Mouse (Mus musculus) hindbrain, embryonic 15.5 days (tissue): Measurements from ENCODE around the gene Kcnk13. TPM values are rescaled to one million over a fixed set of nuclear protein-coding genes. Genes with fewer than 3 reads are reported as not detected.

ENCODE experiments used
- ATAC-seq: fragments of 200-750 bp; cut with Nextera tagmentation; 2 replicates; pipeline ENCODE4 v1.8.0; 2017; ENCODE audit warnings: low read depth, moderate number of reproducible peaks, moderate TSS enrichment; ENCODE audit not compliant: low FRiP score
- H3K27ac ChIP-seq: fragments of 300-500 bp; sonication (generic); replicated peaks from 2 replicates; pipeline ENCODE4 v1.5.1; 2015; ENCODE audit warnings: mild to moderate bottlenecking, inconsistent platforms
- H3K27me3 ChIP-seq: fragments of 300-500 bp; sonication (generic); 2 replicates; pipeline ENCODE4 v1.6.1; 2015; ENCODE audit warnings: control low read depth, inconsistent platforms
- H3K36me3 ChIP-seq: fragments of 300-500 bp; sonication (generic); 2 replicates; pipeline ENCODE4 v1.6.1; 2015; ENCODE audit warnings: control low read depth, inconsistent platforms
- H3K4me1 ChIP-seq: fragments of 300-500 bp; sonication (generic); replicated peaks from 2 replicates; pipeline ENCODE4 v1.6.1; 2015; ENCODE audit warnings: control low read depth, inconsistent platforms
- H3K4me2 ChIP-seq: fragments of 300-500 bp; sonication (generic); 2 replicates; pipeline ENCODE4 v1.6.1; 2015; ENCODE audit warnings: moderate library complexity, mild to moderate bottlenecking, inconsistent platforms
- H3K4me3 ChIP-seq: fragments of 300-500 bp; sonication (generic); 2 replicates; pipeline ENCODE4 v1.5.1; 2015; ENCODE audit warnings: mild to moderate bottlenecking, inconsistent platforms
- H3K9ac ChIP-seq: fragments of 300-500 bp; sonication (generic); 2 replicates; pipeline ENCODE4 v1.6.1; 2015; ENCODE audit warnings: inconsistent platforms
- H3K9me3 ChIP-seq: fragments of 300-500 bp; sonication (generic); 2 replicates; pipeline ENCODE4 v1.6.1; 2016; ENCODE audit warnings: control low read depth, inconsistent platforms
- WGBS: fragments of 180-500 bp; shearing (Covaris S2); methylation state at CpG from one replicate; pipeline ENCODE4 v1.1.7; 2015; 5-methylcytosine and 5-hydroxymethylcytosine counted together
- polyA plus RNA-seq: library from polyadenylated mRNA; unstranded; fragments of >200 nt; fragmentation: Nextera tagmentation; extraction: Ambion mirVana; gene quantifications from 2 replicates; pipeline ENCODE4 v1.2.1, GENCODE M21; 2015

The Kcnk13 gene
- polyA plus RNA-seq, 1 experiment from 2014 or later: 1.1 TPM

DNA sequence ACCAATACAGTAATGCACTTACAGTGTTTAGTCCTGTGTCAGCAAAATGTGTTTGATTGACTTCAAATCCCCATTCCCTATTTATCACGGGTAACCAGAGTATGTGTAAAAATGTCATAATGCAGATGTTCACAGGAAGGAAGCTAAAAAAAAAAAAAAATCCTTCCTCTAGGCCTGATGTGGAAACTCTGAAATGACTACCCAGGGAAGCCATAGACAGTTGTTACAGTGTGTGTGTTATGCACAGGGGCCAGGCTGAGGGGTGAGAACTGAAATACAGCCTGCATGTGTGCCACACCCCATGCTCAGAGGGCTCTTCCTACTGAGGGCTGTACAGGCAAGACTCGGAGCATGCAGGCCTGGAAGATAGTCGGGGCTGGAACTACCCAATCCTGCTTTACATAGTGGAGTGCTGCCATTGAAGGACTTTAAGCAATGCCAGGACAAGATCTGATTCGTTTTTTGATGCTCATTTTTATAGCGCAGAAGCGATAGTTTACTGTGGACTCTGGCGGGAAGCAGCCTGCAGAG, 62.5 kb downstream of the Kcnk13 start:
- no peaks in the 10 kb centered on the region for H3K9me3 ChIP-seq
- ATAC-seq: no peak
- H3K4me1 ChIP-seq: no peaks in the 10 kb centered on the region
- no peaks in the 10 kb centered on the region for H3K36me3 ChIP-seq
- no peak overlapping the region for H3K4me3 ChIP-seq
- 87% methylated on average over 7 of the region's 7 CpGs for WGBS
- H3K4me2 ChIP-seq: no peak overlapping the region
- H3K27ac ChIP-seq: no peak overlapping the region
- no peak overlapping the region for H3K9ac ChIP-seq
- H3K27me3 ChIP-seq: no peaks in the 10 kb centered on the region

DNA sequence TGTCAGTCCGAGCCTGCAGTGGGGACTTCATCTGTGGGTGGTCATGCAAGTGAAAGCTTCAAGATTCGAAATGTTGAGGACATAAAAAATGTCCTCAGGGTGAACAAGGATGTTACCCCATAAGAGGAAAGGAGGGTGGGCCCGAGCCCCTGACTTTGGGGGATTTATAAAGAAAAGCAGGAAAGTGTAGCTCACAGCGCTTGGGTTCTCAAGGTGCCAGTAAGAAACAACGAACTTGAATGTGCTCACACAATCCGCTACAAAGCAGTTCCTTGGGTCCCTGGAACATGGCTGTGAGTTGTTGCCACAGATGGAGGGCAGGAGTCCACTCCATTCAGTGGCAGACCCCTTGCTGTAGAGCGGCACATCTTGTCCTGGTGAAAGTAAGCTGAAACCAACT, 63.0 kb downstream of the Kcnk13 start:
- WGBS: 82% methylated on average over 7 of the region's 7 CpGs
- no peak for ATAC-seq

DNA sequence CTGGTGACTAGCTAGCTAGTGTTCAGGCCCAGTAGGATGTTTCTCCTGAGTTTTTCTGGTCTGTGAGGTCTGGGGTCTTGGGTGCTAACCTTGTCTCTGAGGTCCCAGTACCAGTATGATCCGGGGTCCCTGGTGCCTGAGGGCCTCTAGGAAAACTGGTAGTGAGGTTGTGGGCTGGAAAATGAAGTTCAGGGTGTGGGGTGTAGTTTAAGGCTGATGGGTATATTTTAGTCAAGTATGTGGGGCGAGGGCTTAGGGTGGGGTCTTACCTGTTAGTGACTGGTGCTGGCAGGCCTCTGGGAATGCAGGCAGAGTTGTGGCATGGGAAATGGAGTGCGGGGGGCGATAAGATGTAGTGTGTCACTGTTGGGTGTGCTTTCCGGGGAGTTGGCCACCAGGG, 67.4 kb downstream of the Kcnk13 start:
- no peak for ATAC-seq
- no peaks in the 10 kb centered on the region for H3K36me3 ChIP-seq
- H3K4me2 ChIP-seq: no peak overlapping the region
- H3K9ac ChIP-seq: no peak overlapping the region
- no peaks in the 10 kb centered on the region for H3K27me3 ChIP-seq
- no peaks in the 10 kb centered on the region for H3K9me3 ChIP-seq
- no peak overlapping the region for H3K4me3 ChIP-seq
- WGBS: 82% methylated on average over 5 of the region's 5 CpGs
- H3K4me1 ChIP-seq: no peaks in the 10 kb centered on the region
- no peak overlapping the region for H3K27ac ChIP-seq

More for the DNA sequence above, 63.0 kb downstream of the Kcnk13 start:
- H3K4me1 ChIP-seq: no peaks in the 10 kb centered on the region
- H3K4me3 ChIP-seq: no peak overlapping the region
- no peaks in the 10 kb centered on the region for H3K9me3 ChIP-seq
- H3K9ac ChIP-seq: no peak overlapping the region
- H3K27ac ChIP-seq: no peak overlapping the region
- no peak overlapping the region for H3K4me2 ChIP-seq
- H3K36me3 ChIP-seq: no peaks in the 10 kb centered on the region
- no peaks in the 10 kb centered on the region for H3K27me3 ChIP-seq

DNA sequence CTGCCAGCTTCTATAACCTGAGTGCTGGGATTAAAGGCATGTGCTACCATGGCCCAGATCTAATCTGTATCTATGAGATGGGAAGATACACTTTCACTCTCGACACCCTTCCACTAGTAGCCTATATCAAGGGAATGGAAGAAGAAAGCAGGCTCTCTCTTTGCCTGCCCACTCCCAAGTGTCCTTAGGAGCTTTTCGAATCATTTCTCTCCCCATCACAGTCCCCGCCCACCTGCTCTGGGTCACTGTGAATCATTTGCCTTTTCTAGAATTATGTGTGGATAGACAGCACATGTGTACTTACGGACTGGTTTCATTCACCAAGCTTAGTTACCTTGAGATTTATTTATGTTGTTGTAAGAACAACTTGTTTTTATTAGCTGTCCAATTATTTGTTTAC, 68.2 kb downstream of the Kcnk13 start:
- Histone ChIP-seq H3K27me3 (no peaks in the 10 kb centered on the region), H3K4me3 (no peak overlapping the region), H3K9me3 (no peaks in the 10 kb centered on the region), H3K4me2 (no peak overlapping the region), H3K27ac (no peak overlapping the region), H3K36me3 (no peaks in the 10 kb centered on the region), H3K9ac (no peak overlapping the region), H3K4me1 (no peaks in the 10 kb centered on the region)
- WGBS: 85% methylated on average over 4 of the region's 4 CpGs
- no peak for ATAC-seq

DNA sequence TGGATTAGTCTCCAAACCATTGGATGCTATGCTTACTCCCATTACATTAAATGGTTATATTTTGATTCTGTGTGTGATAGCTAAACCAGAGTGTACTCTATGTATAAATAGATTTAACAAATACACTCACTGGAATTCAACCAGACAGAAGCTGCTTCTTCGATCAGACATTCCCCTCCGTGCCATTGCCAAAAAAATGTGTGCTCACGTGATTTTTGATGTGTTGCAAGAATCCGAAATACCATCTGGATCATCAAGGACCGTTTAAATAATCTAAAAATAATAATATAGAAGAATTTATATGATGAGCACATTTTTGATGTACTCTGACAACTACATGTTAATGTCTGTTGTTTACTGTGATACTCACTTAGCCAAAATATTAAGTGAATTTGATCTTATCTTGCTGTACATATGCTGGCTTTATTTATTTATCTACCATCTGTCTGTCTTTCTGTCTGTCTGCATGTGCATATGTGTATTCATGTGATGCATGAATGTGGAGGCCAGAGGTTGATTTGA, 74.5 kb downstream of the Kcnk13 start:
- 92% methylated on average over 5 of the region's 5 CpGs for WGBS
- no peak overlapping the region for H3K4me2 ChIP-seq

DNA sequence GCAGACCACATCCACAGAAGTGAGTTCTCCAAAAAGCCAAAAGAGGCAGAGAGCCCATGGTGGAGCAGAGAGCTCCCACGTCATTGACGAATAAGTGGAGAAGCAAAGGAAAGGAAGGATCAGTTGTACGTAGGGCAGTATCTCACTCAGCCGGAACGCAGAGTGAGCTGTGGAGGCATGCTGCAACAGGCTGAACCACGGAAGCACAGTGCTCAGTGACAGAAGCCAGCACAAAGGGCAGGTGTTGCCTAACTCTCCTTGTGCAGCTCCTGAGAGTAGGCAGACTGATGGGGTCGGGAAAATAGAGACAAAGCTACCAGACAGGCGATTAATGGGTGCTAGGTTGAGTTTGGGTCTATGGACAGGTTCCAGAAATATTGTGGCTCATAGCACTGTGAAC, 77.8 kb downstream of the Kcnk13 start:
- WGBS: 84% methylated on average over 8 of the region's 8 CpGs
- Histone ChIP-seq H3K27me3 (no peaks in the 10 kb centered on the region), H3K4me1 (no peaks in the 10 kb centered on the region), H3K4me2 (no peak overlapping the region), H3K9ac (no peak overlapping the region), H3K36me3 (no peaks in the 10 kb centered on the region), H3K9me3 (no peaks in the 10 kb centered on the region), H3K4me3 (no peak overlapping the region), H3K27ac (no peak overlapping the region)
- ATAC-seq: no peak

More for the DNA sequence above, 74.5 kb downstream of the Kcnk13 start:
- Histone ChIP-seq H3K27me3 (no peaks in the 10 kb centered on the region), H3K27ac (no peak overlapping the region), H3K4me1 (no peaks in the 10 kb centered on the region), H3K9ac (no peak overlapping the region), H3K4me3 (no peak overlapping the region), H3K36me3 (no peaks in the 10 kb centered on the region), H3K9me3 (no peaks in the 10 kb centered on the region)
- ATAC-seq: no peak

DNA sequence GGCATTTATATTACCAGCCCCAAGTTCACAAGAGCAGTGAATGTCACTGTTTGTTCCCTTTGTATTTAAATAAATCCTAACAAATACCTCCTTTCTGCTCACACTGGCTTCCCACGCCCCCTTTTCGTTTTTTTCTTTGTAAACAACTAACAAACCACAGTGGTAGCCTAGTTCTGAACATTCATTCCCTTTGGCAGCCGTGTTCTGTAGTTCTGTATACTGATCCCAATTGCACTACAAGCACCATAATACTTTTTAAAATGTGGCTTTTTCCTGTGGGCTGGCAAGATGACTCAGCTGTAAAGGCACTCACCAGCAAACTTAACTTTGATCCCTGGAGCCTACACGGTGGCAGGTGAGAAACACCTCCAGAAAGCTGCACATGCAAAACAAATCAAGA, 80.4 kb downstream of the Kcnk13 start:
- Histone ChIP-seq H3K4me1 (no peaks in the 10 kb centered on the region), H3K27ac (no peak overlapping the region), H3K36me3 (no peaks in the 10 kb centered on the region), H3K9me3 (no peaks in the 10 kb centered on the region), H3K27me3 (no peaks in the 10 kb centered on the region), H3K4me2 (no peak overlapping the region), H3K9ac (no peak overlapping the region), H3K4me3 (no peak overlapping the region)
- no peak for ATAC-seq
- 68% methylated on average over 4 of the region's 4 CpGs for WGBS

DNA sequence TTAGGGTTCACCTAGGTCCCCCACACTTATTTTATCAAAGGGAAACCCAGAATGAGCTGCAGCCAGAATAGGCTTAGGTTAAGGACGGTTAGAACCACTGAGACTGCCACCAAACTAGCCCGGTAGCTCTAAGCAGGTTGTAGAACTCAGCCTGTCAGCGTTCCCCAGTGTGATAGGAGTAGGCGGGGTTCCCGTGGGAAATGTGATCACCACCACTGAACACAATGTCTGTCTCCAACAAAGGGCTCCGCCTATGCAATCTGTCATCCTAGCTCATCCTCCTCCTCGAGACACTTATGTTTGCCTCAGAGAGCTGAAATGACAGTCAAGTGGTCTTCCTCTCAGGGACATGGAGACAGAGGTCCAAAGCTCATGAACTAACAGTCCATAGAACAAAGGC, 86.3 kb downstream of the Kcnk13 start:
- no peak overlapping the region for H3K9ac ChIP-seq
- no peaks in the 10 kb centered on the region for H3K4me1 ChIP-seq
- H3K36me3 ChIP-seq: no peaks in the 10 kb centered on the region
- no peak overlapping the region for H3K27ac ChIP-seq
- H3K9me3 ChIP-seq: no peaks in the 10 kb centered on the region
- H3K4me3 ChIP-seq: no peak overlapping the region
- H3K4me2 ChIP-seq: no peak overlapping the region
- ATAC-seq: no peak
- H3K27me3 ChIP-seq: no peaks in the 10 kb centered on the region
- 59% methylated on average over 7 of the region's 7 CpGs for WGBS

DNA sequence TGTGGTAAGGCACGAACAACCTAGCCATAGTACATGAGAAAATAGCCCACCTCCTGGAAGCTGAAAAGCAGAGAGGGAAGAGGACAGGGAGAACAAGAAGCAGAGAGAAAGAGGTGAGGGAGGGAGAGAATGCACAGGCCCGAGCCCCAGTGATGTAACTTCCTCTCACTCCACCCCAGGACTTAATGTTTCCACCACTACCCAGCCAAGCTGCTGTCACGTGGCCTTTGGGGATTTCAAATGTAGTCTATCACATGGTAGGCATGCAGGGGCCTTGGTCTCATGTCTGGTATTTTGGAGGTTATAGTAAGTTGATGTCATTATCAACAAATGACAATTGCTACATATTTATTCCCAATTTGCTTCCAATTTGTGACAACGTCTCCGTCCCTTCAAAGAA, 89.3 kb downstream of the Kcnk13 start:
- Histone ChIP-seq H3K9ac (no peak overlapping the region), H3K27ac (no peak overlapping the region), H3K9me3 (no peaks in the 10 kb centered on the region), H3K36me3 (no peaks in the 10 kb centered on the region), H3K4me3 (no peak overlapping the region), H3K27me3 (no peaks in the 10 kb centered on the region), H3K4me2 (no peak overlapping the region), H3K4me1 (no peaks in the 10 kb centered on the region)
- WGBS: 86% methylated on average over 5 of the region's 5 CpGs
- no peak for ATAC-seq

DNA sequence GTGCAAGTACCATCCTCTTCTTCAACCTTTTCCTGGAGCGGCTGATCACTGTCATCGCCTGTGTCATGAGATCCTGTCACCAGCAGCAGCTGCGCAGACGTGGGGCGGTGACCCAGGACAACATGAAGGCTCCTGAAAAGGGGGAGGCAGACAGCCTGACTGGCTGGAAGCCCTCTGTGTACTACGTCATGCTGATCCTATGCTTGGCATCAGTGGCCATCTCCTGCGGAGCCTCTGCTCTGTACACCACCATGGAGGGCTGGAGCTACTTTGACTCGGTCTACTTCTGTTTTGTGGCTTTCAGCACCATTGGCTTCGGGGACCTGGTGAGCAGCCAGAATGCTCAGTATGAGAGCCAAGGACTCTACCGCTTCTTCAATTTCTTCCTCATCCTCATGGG, 96.8 kb downstream of the Kcnk13 start:
- 87% methylated on average over 10 of the region's 10 CpGs for WGBS
- H3K4me2 ChIP-seq: no peak overlapping the region
- no peak overlapping the region for H3K27ac ChIP-seq
- no peaks in the 10 kb centered on the region for H3K36me3 ChIP-seq
- no peak overlapping the region for H3K9ac ChIP-seq
- ATAC-seq: no peak
- H3K4me3 ChIP-seq: no peak overlapping the region
- no peaks in the 10 kb centered on the region for H3K4me1 ChIP-seq
- H3K9me3 ChIP-seq: no peaks in the 10 kb centered on the region
- no peaks in the 10 kb centered on the region for H3K27me3 ChIP-seq

DNA sequence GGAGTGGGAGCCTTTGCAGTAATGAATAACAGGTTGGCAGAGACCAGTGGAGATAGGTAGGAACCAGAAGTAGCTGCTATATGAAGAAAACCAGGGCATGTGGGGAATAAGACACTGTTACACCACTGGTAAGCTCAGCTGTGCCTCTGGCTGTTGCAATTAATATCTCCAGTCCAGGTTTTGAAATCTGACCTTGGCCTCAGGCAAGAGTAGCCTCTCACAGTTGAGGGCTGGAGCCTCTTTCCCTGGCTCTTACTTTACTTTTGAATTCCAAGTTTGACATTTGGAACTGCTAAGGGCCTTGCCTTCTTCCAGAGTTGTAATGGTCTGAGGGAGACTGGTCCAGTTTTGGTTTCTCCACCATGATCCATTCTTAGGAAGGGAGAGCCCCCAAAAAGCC, 97.5 kb downstream of the Kcnk13 start:
- Histone ChIP-seq H3K27me3 (no peaks in the 10 kb centered on the region), H3K9me3 (no peaks in the 10 kb centered on the region), H3K4me2 (no peak overlapping the region), H3K27ac (no peak overlapping the region), H3K4me3 (no peak overlapping the region), H3K9ac (no peak overlapping the region), H3K4me1 (no peaks in the 10 kb centered on the region), H3K36me3 (no peaks in the 10 kb centered on the region)
- ATAC-seq: no peak

DNA sequence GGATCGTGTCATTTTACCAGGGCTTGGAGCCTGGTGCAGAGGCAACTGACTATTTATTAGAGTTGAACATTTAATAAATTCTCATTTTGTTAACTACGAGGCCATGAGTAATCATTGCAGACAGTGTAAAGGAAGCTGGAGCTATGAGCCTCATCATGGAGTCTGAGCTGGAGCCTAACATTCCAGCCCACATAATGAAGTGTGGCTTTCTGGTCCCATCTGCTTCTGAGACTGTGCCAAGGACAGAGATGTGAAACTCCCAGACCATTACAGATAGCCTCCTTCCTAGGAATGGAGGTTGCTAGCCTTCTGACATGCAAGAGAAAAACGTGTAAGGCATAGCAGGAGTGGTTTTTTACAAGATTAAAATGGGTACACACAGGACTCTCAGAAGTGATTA, 98.3 kb downstream of the Kcnk13 start:
- Histone ChIP-seq H3K4me3 (no peak overlapping the region), H3K36me3 (no peaks in the 10 kb centered on the region), H3K9me3 (no peaks in the 10 kb centered on the region), H3K4me2 (no peak overlapping the region), H3K27me3 (no peaks in the 10 kb centered on the region), H3K9ac (no peak overlapping the region), H3K4me1 (no peaks in the 10 kb centered on the region), H3K27ac (no peak overlapping the region)
- 81% methylated on average over 3 of the region's 3 CpGs for WGBS
- ATAC-seq: no peak

DNA sequence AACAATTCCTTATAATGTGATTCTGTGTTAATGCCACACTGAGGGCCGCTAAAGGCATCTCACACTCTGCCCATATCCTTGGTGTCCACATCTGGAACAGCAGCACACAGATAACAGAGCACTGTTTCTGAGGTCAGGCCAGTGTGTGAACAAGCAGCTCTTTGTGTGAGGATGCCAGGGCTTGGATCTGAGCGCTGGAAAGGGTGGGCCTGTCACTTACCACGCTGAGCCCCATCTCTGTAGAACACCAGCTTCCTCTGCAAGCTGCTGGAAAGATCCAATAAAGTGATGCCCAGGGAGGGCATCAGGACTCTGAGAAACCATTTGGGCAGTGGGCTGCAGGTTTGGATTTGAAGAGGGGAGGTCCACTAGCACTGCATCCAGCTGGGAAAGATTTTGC, 100.8 kb downstream of the Kcnk13 start:
- no peak for ATAC-seq
- H3K9ac ChIP-seq: no peak overlapping the region
- no peaks in the 10 kb centered on the region for H3K36me3 ChIP-seq
- 64% methylated on average over 3 of the region's 3 CpGs for WGBS
- H3K27ac ChIP-seq: no peak overlapping the region
- no peaks in the 10 kb centered on the region for H3K4me1 ChIP-seq
- no peaks in the 10 kb centered on the region for H3K9me3 ChIP-seq
- H3K4me3 ChIP-seq: no peak overlapping the region
- H3K27me3 ChIP-seq: no peaks in the 10 kb centered on the region
- H3K4me2 ChIP-seq: no peak overlapping the region
